Mouse (Mus musculus) liver, adult (tissue): ENCODE results near the gene Angptl7.

Source experiments
- GATA4 ChIP-seq: IDR thresholded peaks from 2 replicates; pipeline ENCODE4 v1.6.1; 2014; ENCODE audit warnings: mild to moderate bottlenecking, low read length; ENCODE audit not compliant: insufficient replicate concordance

Gene Angptl7

GRCm38 (mm10) chr4:148471363-148471806 lies 28.9 kb downstream of the Angptl7 start:
- TF ChIP-seq GATA4 = no peak

GRCm38 (mm10) chr4:148469487-148470252 lies 30.6 kb downstream of the Angptl7 start:
- TF ChIP-seq GATA4 = no peak

GRCm38 (mm10) chr4:148468396-148468795 lies 31.9 kb downstream of the Angptl7 start:
- TF ChIP-seq GATA4 = no peak

GRCm38 (mm10) chr4:148466511-148467079 lies 33.7 kb downstream of the Angptl7 start:
- TF ChIP-seq GATA4 = no peak

- no peak for TF ChIP-seq GATA4
Measured at GRCm38 (mm10) chr4:148464869-148465268, 35.4 kb downstream of the Angptl7 start.

- no peak for TF ChIP-seq GATA4
Measured at GRCm38 (mm10) chr4:148464301-148464700, 36.0 kb downstream of the Angptl7 start.

- no peak for TF ChIP-seq GATA4
Measured at GRCm38 (mm10) chr4:148463208-148463960, 36.9 kb downstream of the Angptl7 start.

- TF ChIP-seq GATA4 = no peak
Measured at GRCm38 (mm10) chr4:148462717-148463116, 37.5 kb downstream of the Angptl7 start.

- TF ChIP-seq GATA4 = no peak
Measured at GRCm38 (mm10) chr4:148461772-148462171, 38.5 kb downstream of the Angptl7 start.

GRCm38 (mm10) chr4:148460656-148461284 lies 39.5 kb downstream of the Angptl7 start:
- TF ChIP-seq GATA4 = no peak

GRCm38 (mm10) chr4:148455477-148456025 lies 44.7 kb downstream of the Angptl7 start:
- TF ChIP-seq GATA4 = no peak

- no peak for TF ChIP-seq GATA4
Measured at GRCm38 (mm10) chr4:148453707-148454106, 46.6 kb downstream of the Angptl7 start.

- TF ChIP-seq GATA4 = no peak
Measured at GRCm38 (mm10) chr4:148448853-148449245, 51.4 kb downstream of the Angptl7 start.

GRCm38 (mm10) chr4:148448179-148448852 lies 51.9 kb downstream of the Angptl7 start, which contains the start of gene Mtor:
TSS of gene Mtor (plus strand) at chr4:148448611.
- TF ChIP-seq GATA4 = no peak
